Mouse (Mus musculus): ENCODE results near the gene Sema5b. TPM values are rescaled to one million over a fixed set of nuclear protein-coding genes. Genes with fewer than 3 reads are reported as not detected.

Sema5b gene
- total and polyA plus RNA-seq, 2 experiments from 2014 or later: 12.8 to 30.1 TPM

DNA sequence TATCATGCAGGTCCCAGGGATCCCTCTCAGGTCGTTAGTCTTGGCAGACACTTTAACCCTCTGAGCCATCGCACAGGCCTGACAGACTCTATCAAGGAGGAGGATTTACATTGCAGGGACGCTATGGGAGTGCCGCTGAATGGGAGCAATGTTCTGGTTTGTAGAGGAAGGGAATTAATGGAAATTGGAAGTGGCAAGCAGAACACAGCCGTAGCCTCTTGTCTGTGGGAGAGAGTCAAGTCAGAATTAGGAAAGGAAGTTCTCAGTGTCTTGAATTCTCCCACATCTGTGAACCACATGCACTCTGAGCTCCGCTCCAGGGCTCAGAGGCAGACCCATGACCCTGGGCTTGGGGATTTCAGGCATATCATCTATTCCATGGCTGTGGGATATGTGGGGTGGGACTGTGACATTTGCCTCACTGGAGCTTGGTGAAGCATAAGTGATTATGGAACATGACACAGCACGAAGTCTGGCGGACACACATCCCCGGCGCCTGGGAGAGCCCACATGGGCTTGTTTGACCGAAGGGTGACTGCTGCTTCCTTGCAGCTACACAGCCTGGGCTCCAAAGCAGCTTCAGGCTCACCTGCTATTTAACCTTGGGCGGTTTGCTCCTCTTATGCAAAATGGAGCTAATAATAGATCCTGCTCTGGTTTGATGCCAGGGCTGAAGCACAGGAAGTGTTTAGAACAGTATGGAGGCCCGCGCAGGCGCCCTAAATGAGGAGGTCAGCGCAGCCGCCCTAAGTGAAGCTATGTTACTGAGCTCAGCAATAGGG is 140.6 kb downstream of the Sema5b start:
- H3K4me3 ChIP-seq (ENCODE audit: low read depth, low read length): no peak overlapping the region
- no peak overlapping the region for H3K9ac ChIP-seq
- H3K4me1 ChIP-seq (ENCODE audit: insufficient read depth): no peaks in the 10 kb centered on the region; the same call in 1 of the 2 replicates
- no peak overlapping the region for H3K4me2 ChIP-seq (ENCODE audit: low read depth)
- TF ChIP-seq CTCF (IDR thresholded peaks at IDR 0.05; ENCODE audit: low read depth): no peak
- H3K27me3 ChIP-seq (ENCODE audit: insufficient read depth, low read length): no peaks in the 10 kb centered on the region
- DNase-seq: no peak
- H3K9me3 ChIP-seq (ENCODE audit: low read length): no peaks in the 10 kb centered on the region
- ATAC-seq: no peak
- no peak overlapping the region for H3K27ac ChIP-seq (ENCODE audit: low read depth, low read length)
- WGBS: 72% methylated on average over 17 of the region's 17 CpGs
- H3K36me3 ChIP-seq (ENCODE audit: insufficient read depth): no peaks in the 10 kb centered on the region

GRCm38 (mm10) chr16:35685027-35685426 is 144.1 kb downstream of the Sema5b start:
- TF ChIP-seq CTCF (IDR thresholded peaks at IDR 0.05; ENCODE audit: low read depth): no peak
- H3K27me3 ChIP-seq (ENCODE audit: insufficient read depth, low read length): no peaks in the 10 kb centered on the region
- peak; percentile 58 for DNase-seq
- H3K36me3 ChIP-seq (ENCODE audit: insufficient read depth): no peaks in the 10 kb centered on the region
- no peaks in the 10 kb centered on the region; the same call in 1 of the 2 replicates for H3K4me1 ChIP-seq (ENCODE audit: insufficient read depth)
- H3K4me2 ChIP-seq (ENCODE audit: low read depth): peak overlapping the region; percentile 21; the same call in 1 of the 2 replicates
- no peaks in the 10 kb centered on the region for H3K9me3 ChIP-seq (ENCODE audit: low read length)
- H3K27ac ChIP-seq (ENCODE audit: low read depth, low read length): no peak overlapping the region
- WGBS: 60% methylated on average over 13 of the region's 13 CpGs
- H3K4me3 ChIP-seq (ENCODE audit: low read depth, low read length): no peak overlapping the region
- ATAC-seq: peak; percentile 68
- no peak overlapping the region for H3K9ac ChIP-seq

DNA sequence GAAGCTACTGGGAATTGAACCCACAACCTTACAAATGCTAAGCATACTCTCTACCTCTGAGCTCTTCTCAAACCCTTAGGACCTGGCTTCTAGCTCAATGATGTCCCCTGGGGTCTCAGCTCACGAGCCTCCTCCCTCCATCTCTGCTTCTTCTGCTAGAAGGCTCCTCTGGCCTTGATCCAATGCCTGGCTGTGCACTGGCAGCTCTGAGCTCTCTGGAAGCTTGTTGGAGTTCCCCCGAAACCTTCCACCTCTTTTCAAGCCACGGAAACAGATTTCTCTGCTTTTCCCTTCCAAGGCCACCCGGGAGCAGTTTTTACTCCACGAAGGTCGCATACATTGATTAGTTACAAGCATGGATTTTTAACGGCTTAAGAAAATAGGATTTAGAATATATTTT is 145.5 kb downstream of the Sema5b start:
- no peaks in the 10 kb centered on the region for H3K9me3 ChIP-seq (ENCODE audit: low read length)

DNA sequence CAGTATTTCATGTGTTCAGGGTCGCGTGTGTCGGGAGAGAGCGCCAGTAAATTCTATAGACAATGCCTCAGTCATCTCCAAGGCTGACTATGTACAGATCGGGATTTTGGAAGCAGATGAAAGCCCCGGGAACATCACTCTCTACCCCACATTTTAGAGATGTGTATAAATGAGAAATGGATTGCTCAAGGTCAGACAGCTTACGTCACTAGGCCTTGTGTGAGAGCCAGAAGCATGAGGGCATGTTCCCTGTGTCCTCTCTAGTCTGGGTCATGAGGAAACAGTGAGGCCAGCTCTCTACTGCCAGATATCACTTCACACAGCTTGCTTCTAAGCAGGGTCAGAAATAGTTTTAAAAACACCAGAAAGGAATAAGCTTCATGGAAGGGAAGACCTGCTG is 150.7 kb downstream of the Sema5b start:
- no peak for ATAC-seq
- no peak overlapping the region for H3K27ac ChIP-seq (ENCODE audit: low read depth, low read length)
- 94% methylated on average over 7 of the region's 7 CpGs for WGBS

More for the DNA sequence above, 145.5 kb downstream of the Sema5b start:
- Histone ChIP-seq H3K9ac (no peak overlapping the region), H3K4me3 (ENCODE audit: low read depth, low read length) (no peak overlapping the region), H3K4me2 (ENCODE audit: low read depth) (no peak overlapping the region), H3K27ac (ENCODE audit: low read depth, low read length) (no peak overlapping the region), H3K27me3 (ENCODE audit: insufficient read depth, low read length) (no peaks in the 10 kb centered on the region), H3K36me3 (ENCODE audit: insufficient read depth) (no peaks in the 10 kb centered on the region), H3K4me1 (ENCODE audit: insufficient read depth) (no peaks in the 10 kb centered on the region; the same call in 1 of the 2 replicates)
- DNase-seq (peak; percentile 44), ATAC-seq (no peak)
- 41% methylated on average over 7 of the region's 7 CpGs for WGBS
- no peak for TF ChIP-seq CTCF (IDR thresholded peaks at IDR 0.05; ENCODE audit: low read depth)

DNA sequence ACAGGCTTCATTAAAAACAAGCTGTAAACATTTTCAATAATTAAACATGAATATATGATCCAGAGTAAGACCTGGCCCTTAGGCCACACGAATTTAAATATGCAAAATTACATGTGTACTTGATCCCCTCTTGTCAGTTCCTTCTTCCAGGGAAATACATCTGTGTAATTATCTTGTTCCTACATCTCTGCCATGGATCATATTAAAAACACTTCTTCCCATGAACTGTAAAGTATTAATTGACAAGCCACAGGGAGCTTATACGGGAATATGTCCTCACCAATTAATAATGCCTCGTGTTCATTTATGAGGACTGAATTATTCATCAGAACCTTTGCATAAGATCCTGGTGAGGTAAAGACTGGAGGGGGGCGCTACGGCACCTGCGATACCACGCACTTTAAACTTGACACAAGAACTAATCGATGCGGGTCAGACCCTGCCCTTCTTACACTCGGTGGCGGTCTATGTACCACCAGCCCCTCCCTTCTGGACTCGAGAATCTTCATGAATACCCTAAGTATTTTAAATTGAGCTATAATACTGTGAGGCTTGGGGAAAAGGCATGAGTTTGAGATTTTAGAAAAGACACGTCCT is 153.4 kb downstream of the Sema5b start:
- Histone ChIP-seq H3K4me2 (ENCODE audit: low read depth) (no peak overlapping the region), H3K9me3 (ENCODE audit: low read length) (no peaks in the 10 kb centered on the region), H3K36me3 (ENCODE audit: insufficient read depth) (peaks cover 18% of the 10 kb centered on the region), H3K4me3 (ENCODE audit: low read depth, low read length) (no peak overlapping the region), H3K27me3 (ENCODE audit: insufficient read depth, low read length) (no peaks in the 10 kb centered on the region), H3K9ac (no peak overlapping the region), H3K4me1 (ENCODE audit: insufficient read depth) (no peaks in the 10 kb centered on the region), H3K27ac (ENCODE audit: low read depth, low read length) (no peak overlapping the region)
- no peak for TF ChIP-seq CTCF (IDR thresholded peaks at IDR 0.05; ENCODE audit: low read depth)
- 76% methylated on average over 13 of the region's 13 CpGs for WGBS
- no peak for ATAC-seq
- no peak for DNase-seq

More for the DNA sequence above, 150.7 kb downstream of the Sema5b start:
- H3K9me3 ChIP-seq (ENCODE audit: low read length): no peaks in the 10 kb centered on the region
- TF ChIP-seq CTCF (IDR thresholded peaks at IDR 0.05; ENCODE audit: low read depth): no peak
- no peak overlapping the region for H3K9ac ChIP-seq
- no peak for DNase-seq
- no peak overlapping the region for H3K4me3 ChIP-seq (ENCODE audit: low read depth, low read length)
- H3K4me1 ChIP-seq (ENCODE audit: insufficient read depth): no peaks in the 10 kb centered on the region
- H3K36me3 ChIP-seq (ENCODE audit: insufficient read depth): peaks cover 6% of the 10 kb centered on the region
- H3K27me3 ChIP-seq (ENCODE audit: insufficient read depth, low read length): no peaks in the 10 kb centered on the region
- no peak overlapping the region for H3K4me2 ChIP-seq (ENCODE audit: low read depth)

GRCm38 (mm10) chr16:35696103-35696502 is 155.2 kb downstream of the Sema5b start:
- H3K9ac ChIP-seq: no peak overlapping the region
- H3K4me2 ChIP-seq (ENCODE audit: low read depth): no peak overlapping the region
- no peak for ATAC-seq
- peaks cover 18% of the 10 kb centered on the region for H3K36me3 ChIP-seq (ENCODE audit: insufficient read depth)
- no peaks in the 10 kb centered on the region for H3K9me3 ChIP-seq (ENCODE audit: low read length)
- 91% methylated on average over 2 of the region's 2 CpGs for WGBS
- no peaks in the 10 kb centered on the region for H3K27me3 ChIP-seq (ENCODE audit: insufficient read depth, low read length)
- no peak for TF ChIP-seq CTCF (IDR thresholded peaks at IDR 0.05; ENCODE audit: low read depth)
- no peak overlapping the region for H3K27ac ChIP-seq (ENCODE audit: low read depth, low read length)
- DNase-seq: no peak
- no peak overlapping the region for H3K4me3 ChIP-seq (ENCODE audit: low read depth, low read length)
- no peaks in the 10 kb centered on the region for H3K4me1 ChIP-seq (ENCODE audit: insufficient read depth)

- Histone ChIP-seq H3K9me3 (ENCODE audit: low read length) (no peaks in the 10 kb centered on the region), H3K4me1 (ENCODE audit: insufficient read depth) (no peaks in the 10 kb centered on the region), H3K36me3 (ENCODE audit: insufficient read depth) (peaks cover 23% of the 10 kb centered on the region), H3K27ac (ENCODE audit: low read depth, low read length) (no peak overlapping the region), H3K27me3 (ENCODE audit: insufficient read depth, low read length) (no peaks in the 10 kb centered on the region), H3K9ac (no peak overlapping the region), H3K4me2 (ENCODE audit: low read depth) (no peak overlapping the region), H3K4me3 (ENCODE audit: low read depth, low read length) (no peak overlapping the region)
- ATAC-seq (no peak), DNase-seq (no peak)
- no peak for TF ChIP-seq CTCF (IDR thresholded peaks at IDR 0.05; ENCODE audit: low read depth)
- 78% methylated on average over 11 of the region's 11 CpGs for WGBS
These were observed 160.9 kb downstream of the Sema5b start for GRCm38 (mm10) chr16:35701823-35702222.
